Mouse (Mus musculus) forebrain, postnatal 0 days (tissue): ENCODE measurements around the gene Cbx6. TPM values are rescaled to one million over a fixed set of nuclear protein-coding genes. Genes with fewer than 3 reads are reported as not detected.
A peak's percentile ranks its signal among the peaks of the same experiment; 100 is the strongest.

Source experiments
- ATAC-seq: fragments of 200-750 bp; cut with Nextera tagmentation; 2 replicates; pipeline ENCODE4 v1.8.0; 2017; ENCODE audit warnings: mild to moderate bottlenecking, moderate library complexity
- DNase-seq: peaks from one replicate; pipeline ENCODE4 v3.0.0-alpha.2; 2015
- H3K27ac ChIP-seq: fragments of 300-500 bp; sonication (generic); 2 replicates; pipeline ENCODE4 v1.5.1; 2014; ENCODE audit warnings: low read depth, mild to moderate bottlenecking, antibody characterized with exemption, low read length, moderate library complexity, mixed read lengths
- H3K27me3 ChIP-seq: fragments of 300-500 bp; sonication (generic); 2 replicates; pipeline ENCODE4 v1.6.1; 2014; ENCODE audit warnings: mild to moderate bottlenecking, low read length, mixed read lengths; ENCODE audit not compliant: insufficient read depth
- H3K36me3 ChIP-seq: fragments of 300-500 bp; sonication (generic); 2 replicates; pipeline ENCODE4 v1.6.1; 2014; ENCODE audit warnings: mild to moderate bottlenecking, moderate library complexity; ENCODE audit not compliant: insufficient read depth
- H3K4me1 ChIP-seq: fragments of 300-500 bp; sonication (generic); 2 replicates; pipeline ENCODE4 v1.6.1; 2014; ENCODE audit warnings: antibody characterized with exemption; ENCODE audit not compliant: insufficient read depth
- H3K4me2 ChIP-seq: fragments of 300-500 bp; sonication (generic); 2 replicates; pipeline ENCODE4 v1.6.1; 2014; ENCODE audit warnings: low read depth, mild to moderate bottlenecking, moderate library complexity
- H3K4me3 ChIP-seq: fragments of 300-500 bp; sonication (generic); 2 replicates; pipeline ENCODE4 v1.5.1; 2014; ENCODE audit warnings: low read depth, low read length, mixed read lengths
- H3K9ac ChIP-seq: fragments of 300-500 bp; sonication (generic); 2 replicates; pipeline ENCODE4 v1.6.1; 2014; ENCODE audit warnings: mild to moderate bottlenecking
- H3K9me3 ChIP-seq: fragments of 300-500 bp; sonication (generic); 2 replicates; pipeline ENCODE4 v1.6.1; 2016; ENCODE audit warnings: low read length
- CTCF ChIP-seq: sonication (generic); IDR thresholded peaks from 2 replicates; pipeline ENCODE4 v1.5.1; 2016; ENCODE audit warnings: antibody characterized with exemption, control low read depth, low read depth
- WGBS: fragments of 180-500 bp; shearing (Covaris S2); extraction: QIAGEN DNeasy Blood & Tissue Kit; methylation state at CpG from one replicate; pipeline ENCODE4 v1.1.7; 2014; 5-methylcytosine and 5-hydroxymethylcytosine counted together
- polyA plus RNA-seq: library from polyadenylated mRNA; unstranded; fragments of >200 nt; fragmentation: Nextera tagmentation; extraction: Ambion mirVana; gene quantifications from 2 replicates; pipeline ENCODE4 v1.2.1, GENCODE M21; 2015
- total RNA-seq: library from RNA; depleted of rRNA; stranded (reverse); fragments of >200 nt; gene quantifications from 2 replicates; pipeline ENCODE4 v1.2.3, GENCODE M21; 2014

The Cbx6 gene
- total and polyA plus RNA-seq, 2 experiments from 2014 or later, result 53.8 to 86.8 TPM

DNA sequence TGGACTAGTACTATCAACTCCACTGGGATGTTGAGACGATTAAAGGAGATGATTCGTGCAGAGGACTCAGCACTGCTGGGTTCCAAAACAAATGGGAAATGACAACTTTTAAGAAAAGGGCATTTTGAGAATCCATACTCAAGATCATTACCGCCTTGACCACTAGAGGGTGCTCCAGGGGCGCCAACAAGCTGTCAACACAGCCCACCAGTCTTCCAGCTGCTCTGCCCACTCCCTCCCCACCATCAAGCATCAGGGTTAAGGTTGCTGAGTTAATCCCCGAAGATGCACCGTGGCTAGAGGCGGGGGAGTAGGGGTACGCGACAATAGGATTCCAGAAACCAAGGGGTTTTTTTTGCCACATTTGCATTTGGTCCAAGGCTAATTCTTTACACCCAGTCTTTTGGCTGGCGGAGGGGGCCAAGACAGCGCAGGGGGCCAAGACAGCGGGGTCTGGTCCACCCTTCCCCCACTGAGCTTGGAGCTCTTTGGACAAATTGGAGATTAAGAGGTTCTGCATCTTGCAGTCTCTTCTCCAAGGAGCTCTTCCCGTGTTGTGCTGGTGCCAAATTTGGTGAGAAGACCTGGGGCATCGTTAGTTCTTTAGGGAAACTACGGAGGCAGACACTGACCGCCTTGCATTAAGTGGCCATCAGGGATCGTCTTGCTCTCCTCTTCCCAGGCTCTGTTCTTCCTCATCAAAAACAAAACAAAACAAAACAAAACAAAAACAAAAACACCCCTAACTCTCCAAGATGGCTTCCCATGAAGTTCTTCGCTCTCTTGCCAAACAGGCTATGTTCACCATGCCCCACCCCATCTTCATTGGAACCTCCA is 2.2 kb downstream of the Cbx6 start:
- Histone ChIP-seq H3K27me3 (no peaks in the 10 kb centered on the region), H3K4me1 (peaks cover 16% of the 10 kb centered on the region), H3K36me3 (peaks cover 19% of the 10 kb centered on the region), H3K9ac (peak overlapping the region; percentile 88; the same call in 1 of the 2 replicates), H3K4me2 (peak overlapping the region; percentile 98), H3K9me3 (no peaks in the 10 kb centered on the region), H3K4me3 (peak overlapping the region; percentile 75), H3K27ac (peak overlapping the region; percentile 45; the same call in 1 of the 2 replicates)
- peak; percentile 89 for TF ChIP-seq CTCF
- DNase-seq (peak; percentile 84), ATAC-seq (no peak)
- 20% methylated on average over 18 of the region's 18 CpGs for WGBS

- Histone ChIP-seq H3K9ac (no peak overlapping the region), H3K27me3 (no peaks in the 10 kb centered on the region), H3K4me1 (peaks cover 16% of the 10 kb centered on the region), H3K4me2 (no peak overlapping the region), H3K4me3 (no peak overlapping the region), H3K9me3 (no peaks in the 10 kb centered on the region), H3K27ac (no peak overlapping the region), H3K36me3 (peaks cover 21% of the 10 kb centered on the region)
- 8% methylated on average over 4 of the region's 4 CpGs for WGBS
- ATAC-seq, result no peak
- TF ChIP-seq CTCF, result peak; percentile 92
- peak; percentile 89 for DNase-seq
Observed at GRCm38 (mm10) chr15:79830388-79830787, 4.1 kb downstream of the Cbx6 start.

GRCm38 (mm10) chr15:79829431-79829830 is 5.1 kb downstream of the Cbx6 start:
- no peaks in the 10 kb centered on the region for H3K27me3 ChIP-seq
- no peak overlapping the region for H3K4me2 ChIP-seq
- 81% methylated on average over 5 of the region's 5 CpGs for WGBS
- TF ChIP-seq CTCF, result no peak
- H3K4me1 ChIP-seq, result peaks cover 11% of the 10 kb centered on the region
- H3K36me3 ChIP-seq, result peaks cover 21% of the 10 kb centered on the region
- no peak overlapping the region for H3K4me3 ChIP-seq
- no peaks in the 10 kb centered on the region for H3K9me3 ChIP-seq
- no peak overlapping the region for H3K27ac ChIP-seq
- DNase-seq (no peak), ATAC-seq (no peak)
- H3K9ac ChIP-seq, result no peak overlapping the region

GRCm38 (mm10) chr15:79828366-79829035 is 6.0 kb downstream of the Cbx6 start:
- DNase-seq (no peak), ATAC-seq (no peak)
- WGBS, result 78% methylated on average over 46 of the region's 46 CpGs
- peaks cover 11% of the 10 kb centered on the region for H3K4me1 ChIP-seq
- no peaks in the 10 kb centered on the region for H3K27me3 ChIP-seq
- no peak overlapping the region for H3K4me3 ChIP-seq
- no peak overlapping the region for H3K4me2 ChIP-seq
- no peaks in the 10 kb centered on the region for H3K9me3 ChIP-seq
- TF ChIP-seq CTCF, result peak; percentile 48
- H3K36me3 ChIP-seq, result peaks cover 21% of the 10 kb centered on the region
- H3K27ac ChIP-seq, result no peak overlapping the region
- H3K9ac ChIP-seq, result no peak overlapping the region

- 75% methylated on average over 11 of the region's 11 CpGs for WGBS
- Histone ChIP-seq H3K9ac (no peak overlapping the region), H3K4me2 (no peak overlapping the region), H3K27ac (no peak overlapping the region), H3K4me3 (no peak overlapping the region), H3K36me3 (peaks cover 28% of the 10 kb centered on the region), H3K4me1 (peaks cover 10% of the 10 kb centered on the region), H3K27me3 (no peaks in the 10 kb centered on the region), H3K9me3 (no peaks in the 10 kb centered on the region)
- TF ChIP-seq CTCF, result no peak
- no peak for ATAC-seq
- DNase-seq, result no peak
Observed at GRCm38 (mm10) chr15:79827778-79828210, 6.7 kb downstream of the Cbx6 start.

DNA sequence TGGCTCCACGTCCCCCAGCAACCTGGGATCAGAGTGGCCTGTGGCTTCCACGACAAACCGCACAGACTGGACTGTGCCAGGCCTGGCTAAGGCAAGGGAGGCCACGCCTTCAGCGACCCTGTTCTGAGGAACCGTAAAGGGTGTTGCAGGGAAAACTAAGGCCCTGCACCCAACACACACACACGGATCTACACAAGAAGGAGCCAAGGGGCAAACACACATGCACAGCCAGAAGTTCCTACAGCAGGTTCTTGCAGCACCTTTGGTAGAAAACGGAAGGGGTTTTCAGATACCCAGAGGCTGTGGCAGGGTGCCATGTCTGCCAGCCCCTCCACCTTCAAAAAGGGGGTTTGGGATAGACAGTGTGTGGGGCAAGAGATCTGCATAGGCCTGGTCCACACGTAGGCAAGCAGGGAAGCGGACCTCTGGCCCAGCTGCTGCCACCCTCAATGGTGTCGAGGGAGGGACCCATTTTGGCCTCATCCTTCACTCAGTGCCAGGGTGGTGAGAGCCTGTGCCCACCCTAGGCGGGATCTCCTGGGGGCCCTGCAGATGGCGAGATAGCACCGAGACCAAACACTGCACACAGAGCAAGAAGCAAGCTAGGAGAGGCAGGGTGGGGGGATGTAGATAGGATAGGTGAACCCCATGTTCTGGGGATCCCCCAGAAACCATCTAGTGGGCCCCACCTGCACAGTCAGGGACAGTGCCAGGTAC is 7.3 kb downstream of the Cbx6 start:
- H3K4me1 ChIP-seq, result peaks cover 4% of the 10 kb centered on the region; the same call in 1 of the 2 replicates

More for the DNA sequence above, 7.3 kb downstream of the Cbx6 start:
- no peak overlapping the region for H3K4me2 ChIP-seq
- DNase-seq, result no peak
- H3K4me3 ChIP-seq, result no peak overlapping the region
- no peak for TF ChIP-seq CTCF
- no peaks in the 10 kb centered on the region for H3K9me3 ChIP-seq
- H3K9ac ChIP-seq, result no peak overlapping the region
- H3K27ac ChIP-seq, result no peak overlapping the region
- WGBS, result 84% methylated on average over 14 of the region's 14 CpGs
- H3K36me3 ChIP-seq, result peaks cover 29% of the 10 kb centered on the region
- ATAC-seq, result no peak
- H3K27me3 ChIP-seq, result no peaks in the 10 kb centered on the region
